Mouse (Mus musculus) spleen, adult 12 weeks (tissue): ENCODE measurements around the gene Xrcc6.

Source experiments
- DNase-seq: peaks from one replicate; pipeline ENCODE4 v3.0.0; 2022; ENCODE audit warnings: low spot score

Gene Xrcc6

GRCm38 (mm10) chr15:82085606-82086005, 98.0 kb downstream of the Xrcc6 start:
- DNase-seq = no peak

- no peak for DNase-seq
These were observed 98.5 kb downstream of the Xrcc6 start for GRCm38 (mm10) chr15:82086131-82086530.

- DNase-seq = no peak
These were observed 99.6 kb downstream of the Xrcc6 start for GRCm38 (mm10) chr15:82087266-82087665.
